Mouse (Mus musculus) brain, adult 2 months (tissue): ENCODE measurements around the gene Gm973.

Experiments used
- DNase-seq: peaks from one replicate; pipeline ENCODE4 v3.0.0; 2011; ENCODE audit warnings: low read depth, low spot score

The Gm973 gene

DNA sequence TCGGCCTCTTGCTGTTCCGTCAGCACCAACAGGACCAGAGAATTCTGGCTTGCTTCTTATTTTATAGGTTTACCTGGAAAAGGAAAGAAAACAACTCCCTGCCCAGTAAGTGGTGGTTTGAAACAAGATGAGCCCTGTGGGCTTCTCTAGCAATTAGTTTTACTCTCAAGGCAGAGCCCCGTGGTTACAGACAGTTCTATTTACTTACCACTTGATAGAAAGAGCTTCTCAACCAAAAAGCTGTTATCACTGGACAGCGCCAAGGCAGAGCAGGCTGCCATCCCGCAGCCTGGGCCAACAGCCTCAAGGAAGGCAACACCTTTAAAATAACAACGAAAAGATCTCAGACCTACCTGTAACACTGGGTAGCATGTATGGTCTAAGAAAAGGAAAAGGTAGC lies 26.2 kb downstream of the Gm973 start:
- no peak for DNase-seq

DNA sequence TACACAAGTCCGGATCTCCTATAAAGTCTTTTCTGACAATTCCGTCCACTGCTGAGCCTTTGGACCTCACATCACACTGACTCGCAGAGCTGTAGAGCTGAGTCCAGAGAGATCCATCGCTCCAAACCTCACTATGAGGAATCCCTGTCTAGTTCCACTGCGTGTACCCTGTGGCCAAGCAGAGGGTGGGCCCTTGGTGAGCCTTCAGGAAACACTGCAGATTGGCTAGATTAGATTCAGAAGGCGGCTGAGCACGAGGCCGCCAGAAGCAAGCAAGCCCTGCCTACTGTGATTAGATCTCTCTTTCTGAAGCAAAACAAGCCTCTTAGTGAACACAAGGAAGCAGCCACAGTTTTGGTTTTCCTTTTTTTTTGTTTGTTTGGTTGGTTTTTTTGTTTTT lies 27.8 kb downstream of the Gm973 start:
- DNase-seq: no peak

DNA sequence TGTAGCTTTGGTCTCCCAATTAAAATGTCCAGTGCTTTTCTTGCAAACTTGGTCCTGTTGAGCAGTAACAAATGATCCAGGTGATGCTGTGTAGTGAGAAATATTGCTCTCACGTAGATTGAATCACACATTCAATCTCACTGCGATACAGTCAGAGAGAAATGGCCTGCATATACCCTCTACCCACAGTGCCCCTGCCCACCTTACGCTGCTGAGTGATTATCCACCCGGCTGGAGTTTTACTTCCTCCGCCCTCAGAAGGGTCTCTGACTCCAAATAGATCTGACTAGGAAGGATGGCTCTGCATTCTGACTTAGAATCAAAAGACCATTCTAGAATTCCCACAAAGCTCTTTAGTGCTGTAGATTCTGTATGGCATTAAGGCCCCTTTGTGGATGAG lies 32.4 kb downstream of the Gm973 start:
- no peak for DNase-seq

DNA sequence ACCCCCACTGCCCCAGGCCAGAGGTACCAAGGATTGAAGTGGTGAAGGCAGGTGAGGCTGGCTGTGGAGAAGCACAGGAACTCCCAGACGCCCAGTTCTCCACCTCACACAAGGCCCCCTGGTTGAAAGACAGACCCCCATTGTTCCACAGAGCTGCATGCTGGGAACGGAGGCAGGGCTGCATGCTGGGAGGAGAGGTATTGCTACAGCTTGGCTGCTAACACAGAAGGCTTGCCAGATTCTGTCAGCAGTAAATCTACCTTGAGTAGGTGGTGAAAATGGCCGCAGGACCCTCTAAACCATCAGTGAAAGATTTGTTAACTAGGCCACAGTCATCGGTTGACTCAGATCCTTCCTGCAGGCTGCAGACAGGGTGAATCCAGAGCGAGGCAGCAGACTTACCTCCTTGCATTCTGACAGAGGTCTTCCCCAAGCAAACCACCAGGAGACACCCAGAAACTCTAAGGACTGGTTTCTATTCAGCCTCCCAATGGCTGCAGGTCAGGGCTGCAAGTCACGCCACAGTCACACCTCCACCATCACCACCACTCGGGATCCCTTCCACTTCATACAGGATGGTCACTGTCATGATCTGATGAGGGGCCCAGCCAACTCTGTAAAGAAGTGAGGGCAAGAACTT lies 33.1 kb downstream of the Gm973 start:
- DNase-seq: no peak

DNA sequence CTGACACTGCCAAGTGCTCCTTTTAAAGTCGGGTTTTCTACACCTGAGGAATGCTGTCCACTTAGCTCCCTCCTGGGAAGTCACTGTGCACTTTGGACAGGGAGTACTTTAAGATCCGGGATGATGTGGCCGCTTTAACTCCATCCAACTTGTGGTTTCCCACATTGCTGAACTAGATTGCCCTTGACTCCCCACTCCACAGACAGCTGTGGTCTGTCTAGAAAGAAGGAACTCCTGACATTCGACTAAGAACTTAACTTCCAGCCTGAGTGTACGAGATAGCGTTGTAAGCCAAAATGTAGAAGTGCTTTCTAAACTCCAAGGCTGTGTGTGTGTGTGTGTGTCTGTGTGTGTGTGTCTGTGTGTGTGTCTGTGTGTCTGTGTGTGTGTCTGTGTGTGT lies 34.2 kb downstream of the Gm973 start:
- DNase-seq: no peak

DNA sequence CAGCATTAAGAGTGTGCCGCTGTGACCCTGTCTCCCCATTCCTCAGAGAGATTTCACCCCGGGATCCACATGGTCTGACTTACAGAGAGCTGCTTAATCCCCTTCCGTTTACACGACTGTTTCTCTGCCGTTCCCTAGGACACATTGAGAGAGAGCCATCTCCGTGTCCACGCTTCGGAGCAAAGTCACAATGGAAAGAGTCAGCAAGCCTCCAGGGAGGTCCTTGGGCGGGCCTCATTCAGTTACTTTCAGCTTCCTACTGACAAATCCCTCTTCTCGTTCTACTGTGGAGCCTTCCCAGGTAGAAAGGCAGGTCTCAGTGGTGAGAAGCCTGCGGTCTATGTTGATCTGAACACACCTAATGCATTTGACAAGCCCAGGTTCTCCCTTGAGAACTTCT lies 34.9 kb downstream of the Gm973 start:
- DNase-seq: no peak

DNA sequence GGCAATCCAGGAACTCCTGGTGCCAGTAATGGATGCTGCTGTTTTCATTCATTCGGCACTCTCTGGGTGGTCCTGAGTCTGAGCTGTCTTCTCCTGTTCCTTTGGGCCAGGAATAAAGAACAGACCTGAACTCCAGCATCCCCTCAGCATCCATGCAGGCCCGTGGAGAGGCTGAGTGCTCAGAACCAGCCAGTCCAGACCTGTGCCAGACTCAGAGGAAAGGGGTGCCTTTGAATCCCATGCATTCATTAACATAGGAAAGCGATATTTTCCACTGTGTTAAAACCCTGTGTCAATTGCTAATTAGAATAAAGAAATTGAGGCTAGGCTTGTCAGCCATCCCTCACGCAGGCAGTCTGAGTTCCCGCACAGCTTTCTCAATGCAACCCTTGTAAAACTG lies 37.6 kb downstream of the Gm973 start:
- no peak for DNase-seq

DNA sequence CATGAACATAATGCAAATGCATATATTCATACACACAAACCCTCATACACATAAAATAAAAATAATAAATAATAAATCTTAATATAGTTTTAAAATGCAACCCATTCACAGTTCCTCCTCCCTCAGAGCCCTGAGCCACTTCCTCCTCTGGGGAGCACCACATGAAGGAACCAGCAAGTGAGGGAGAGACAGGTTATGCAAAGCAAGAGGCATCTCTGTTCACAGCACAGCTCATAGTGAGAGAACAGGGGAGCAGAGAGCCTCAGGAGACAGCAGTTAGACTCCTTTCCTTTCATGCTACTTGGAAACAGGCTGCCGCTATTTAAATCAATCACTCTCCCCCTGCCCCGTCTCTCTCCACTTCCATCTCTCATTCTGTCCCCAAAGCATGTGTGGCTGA lies 47.5 kb downstream of the Gm973 start:
- no peak for DNase-seq

DNA sequence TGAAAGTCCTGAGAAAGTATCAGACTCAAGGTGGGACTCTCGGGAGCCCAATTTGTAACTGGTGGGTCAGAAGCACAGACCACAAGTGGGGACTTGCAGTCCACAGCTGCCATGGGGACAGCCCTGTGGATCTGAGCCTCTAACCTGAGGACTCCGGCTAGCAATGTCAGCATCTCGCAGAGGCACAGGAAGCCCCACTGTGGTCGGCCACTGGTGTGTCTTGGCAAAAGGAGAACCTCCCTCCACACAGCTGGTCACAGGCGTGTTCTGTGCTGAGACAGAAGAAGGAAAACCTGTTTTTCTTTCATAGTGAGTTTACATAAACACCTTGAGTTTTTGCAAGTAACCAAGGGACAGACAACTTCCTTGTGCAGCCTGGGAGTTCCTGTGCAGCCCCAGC lies 49.7 kb downstream of the Gm973 start:
- DNase-seq: no peak

DNA sequence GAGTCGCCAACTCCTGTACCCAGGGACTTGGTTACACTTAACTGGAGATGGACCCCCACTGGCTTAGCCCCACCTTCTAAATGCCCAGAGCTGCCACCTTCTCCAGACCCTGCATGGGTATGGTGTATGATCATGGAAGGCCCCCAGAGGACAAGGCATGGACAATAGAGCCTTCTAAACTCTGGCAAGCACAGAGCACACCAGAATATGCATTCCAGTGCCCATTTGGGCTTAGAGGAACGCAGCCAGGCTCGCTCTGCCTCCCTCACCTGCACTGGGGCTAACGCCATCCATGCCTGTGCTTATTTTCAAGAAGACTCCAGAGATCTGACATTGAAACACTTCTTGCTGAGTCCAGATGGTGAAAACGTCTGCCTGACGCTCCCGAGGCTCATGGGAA lies 50.2 kb downstream of the Gm973 start:
- DNase-seq: peak; percentile 22

DNA sequence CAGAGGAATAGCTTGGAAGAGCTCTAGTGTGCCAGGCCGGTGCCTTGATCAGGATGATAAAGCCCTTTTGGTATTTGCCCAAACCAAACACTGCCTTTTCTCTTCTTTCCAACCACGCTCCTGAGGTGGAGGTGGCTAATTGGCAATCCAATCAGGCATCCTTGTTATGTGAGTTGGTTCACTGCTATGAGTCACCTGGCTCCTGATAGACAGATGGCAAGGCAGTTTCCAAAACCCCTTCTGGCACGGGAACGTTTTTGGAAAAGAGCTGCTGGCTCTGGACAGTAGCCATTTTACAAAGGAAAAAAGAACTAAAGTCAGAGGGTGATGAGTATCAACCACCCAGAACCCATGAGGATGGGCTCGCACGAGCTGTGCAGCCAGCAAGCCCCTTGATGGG lies 50.9 kb downstream of the Gm973 start:
- peak; percentile 97 for DNase-seq

DNA sequence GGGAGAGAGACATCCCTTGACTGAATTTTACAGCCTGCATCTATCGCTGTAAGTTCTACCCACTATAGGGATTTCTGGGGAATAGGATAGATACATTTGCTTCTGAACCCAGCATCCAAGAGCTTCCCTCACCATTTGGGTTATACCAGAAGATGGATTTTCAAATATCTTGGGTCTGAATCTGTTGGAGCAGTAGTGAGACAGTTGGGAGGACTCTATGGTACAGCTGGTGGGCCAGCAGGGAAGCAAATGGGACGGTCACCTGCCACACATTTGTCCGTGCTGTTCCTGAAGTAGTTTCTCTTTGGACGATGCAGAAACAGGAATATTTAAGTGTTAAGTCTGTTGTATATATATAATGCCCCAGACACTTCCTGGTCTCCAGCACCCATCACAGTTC lies 51.5 kb downstream of the Gm973 start:
- peak; percentile 83 for DNase-seq

DNA sequence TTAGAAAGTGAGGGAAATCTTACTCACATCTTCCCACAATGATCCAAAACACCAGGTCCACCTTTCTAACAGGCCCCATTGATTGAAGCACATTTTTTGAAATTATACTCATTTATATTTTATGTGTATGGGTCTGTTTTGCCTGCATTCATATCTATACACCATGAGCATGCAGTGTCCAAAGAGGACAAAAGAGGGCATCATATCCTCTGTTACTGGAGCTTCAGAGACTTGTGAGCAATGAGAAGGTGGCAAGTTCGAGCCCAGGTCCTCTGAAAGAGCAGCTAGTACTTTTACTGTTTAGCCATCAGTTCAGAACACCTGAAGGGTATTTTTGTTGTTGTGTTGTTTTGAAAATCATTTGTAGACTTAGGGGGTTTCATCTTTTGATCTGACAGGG lies 52.2 kb downstream of the Gm973 start:
- no peak for DNase-seq

DNA sequence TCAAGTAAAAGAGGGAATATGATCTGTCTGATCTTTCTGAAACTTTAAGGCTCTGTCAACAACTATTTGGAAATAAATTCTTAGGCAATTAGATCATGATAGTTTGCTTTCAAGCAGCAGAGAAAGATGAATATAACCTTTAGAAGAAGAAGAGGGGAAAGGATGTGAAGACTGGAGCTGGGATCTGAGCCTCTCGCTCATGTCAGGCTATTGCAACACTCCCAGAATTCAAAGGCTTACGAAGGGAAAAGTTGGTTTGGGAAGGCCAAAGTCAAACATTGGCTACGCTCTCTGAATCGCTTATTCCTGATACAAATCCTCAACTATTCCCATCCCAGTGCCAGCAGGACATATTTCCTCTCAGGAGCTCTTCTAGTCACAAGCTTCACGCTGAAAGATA lies 53.2 kb downstream of the Gm973 start:
- no peak for DNase-seq

DNA sequence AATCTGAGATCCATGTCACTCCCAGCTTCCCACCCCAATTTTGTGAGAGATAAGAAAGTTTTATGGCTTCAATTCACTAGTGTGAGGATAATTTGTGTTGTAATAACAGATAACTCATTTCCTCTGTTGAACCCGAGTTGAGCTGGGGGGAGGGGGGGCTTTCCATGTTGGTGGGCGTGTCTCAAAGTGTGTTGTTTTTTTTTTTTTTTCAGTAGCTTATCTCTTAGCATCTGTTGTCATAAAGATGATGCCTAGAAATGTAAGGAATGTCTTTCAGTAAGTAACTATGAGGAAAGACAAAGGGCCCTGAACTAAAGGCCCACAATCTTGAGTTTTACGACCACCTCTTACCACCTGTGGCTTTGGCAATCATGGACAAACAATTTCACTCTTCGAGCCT lies 54.7 kb downstream of the Gm973 start:
- DNase-seq: no peak

DNA sequence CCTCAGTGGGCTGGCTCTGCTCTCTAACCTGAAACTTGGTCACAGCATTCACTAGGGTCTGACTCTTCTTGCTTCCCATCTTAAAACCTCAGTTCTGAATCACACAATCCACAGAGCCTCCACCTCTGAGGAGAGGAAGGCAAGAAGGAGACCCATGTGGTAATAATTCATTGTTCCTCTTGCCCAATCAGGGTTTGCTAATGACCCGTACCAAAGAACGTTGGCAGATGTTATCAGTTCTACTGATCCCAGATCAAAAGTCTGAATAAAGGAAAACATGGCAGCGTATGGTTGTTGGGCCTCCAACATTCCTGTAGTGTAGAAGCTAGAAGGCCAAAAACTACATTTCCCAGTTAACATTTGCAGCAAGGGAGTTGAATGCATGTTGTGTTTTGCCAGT lies 55.4 kb downstream of the Gm973 start:
- no peak for DNase-seq

DNA sequence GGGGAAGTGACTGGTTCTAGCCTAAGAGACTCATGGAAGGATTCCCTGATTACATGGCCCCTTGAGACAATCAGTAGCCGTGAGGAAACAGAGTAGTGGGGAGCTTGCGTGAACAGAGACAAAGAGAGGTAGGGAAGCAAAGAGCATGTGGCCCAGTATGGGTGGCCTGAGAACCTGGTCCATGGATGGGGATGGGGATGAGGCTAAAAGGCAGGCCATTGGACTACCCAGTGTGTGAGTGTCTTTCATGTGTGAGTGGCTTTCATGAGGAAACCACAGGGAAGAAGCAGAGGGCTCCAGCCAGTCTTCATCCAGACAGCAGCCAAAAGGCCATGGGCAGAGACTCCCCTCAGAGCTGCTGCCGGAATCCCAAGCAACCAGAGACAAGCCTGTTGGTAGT lies 57.8 kb downstream of the Gm973 start:
- DNase-seq: no peak

DNA sequence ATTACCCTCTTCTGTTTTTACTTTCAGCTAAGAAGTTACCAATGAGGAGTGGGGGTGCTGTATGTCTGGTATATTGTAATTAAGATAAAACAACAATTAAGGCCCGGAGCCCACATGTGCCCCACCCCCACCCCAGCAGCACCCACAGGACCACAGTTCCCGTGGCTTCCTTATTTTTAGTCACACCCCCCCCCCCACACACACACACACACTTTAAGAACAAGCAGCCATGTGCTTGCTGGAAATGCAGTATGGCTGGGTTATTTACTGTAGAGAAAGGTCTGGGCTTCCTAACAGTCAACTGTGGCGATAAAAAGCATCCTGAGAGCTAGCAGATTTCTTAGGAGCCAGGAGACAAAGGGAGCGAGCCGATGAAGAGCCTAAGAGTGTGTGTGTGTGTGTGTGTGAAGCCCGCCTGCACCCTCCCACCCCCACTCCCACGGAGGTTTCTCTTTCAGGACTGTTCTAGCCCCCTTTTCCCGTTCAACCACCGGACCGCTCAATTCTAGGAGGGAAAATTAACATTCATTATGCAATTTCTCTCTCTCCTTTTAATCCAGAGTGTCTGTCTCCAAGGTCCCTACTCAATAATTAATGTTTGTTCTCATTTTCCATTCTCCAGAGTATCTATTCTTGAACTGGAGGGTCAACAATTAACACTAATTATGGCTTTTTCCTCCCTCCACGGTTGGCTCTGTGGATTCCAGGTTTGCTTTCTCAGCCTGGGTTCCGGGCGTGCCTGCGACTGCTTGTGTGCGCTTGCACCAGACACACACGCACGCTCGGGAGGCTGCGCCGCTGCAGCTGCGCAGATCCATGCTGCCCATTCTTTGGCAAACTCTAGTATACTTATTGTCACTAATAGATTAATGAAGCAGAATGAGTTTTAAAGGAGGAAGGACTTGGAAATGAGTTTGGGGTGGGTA lies 58.5 kb downstream of the Gm973 start:
- DNase-seq: peak; percentile 82

DNA sequence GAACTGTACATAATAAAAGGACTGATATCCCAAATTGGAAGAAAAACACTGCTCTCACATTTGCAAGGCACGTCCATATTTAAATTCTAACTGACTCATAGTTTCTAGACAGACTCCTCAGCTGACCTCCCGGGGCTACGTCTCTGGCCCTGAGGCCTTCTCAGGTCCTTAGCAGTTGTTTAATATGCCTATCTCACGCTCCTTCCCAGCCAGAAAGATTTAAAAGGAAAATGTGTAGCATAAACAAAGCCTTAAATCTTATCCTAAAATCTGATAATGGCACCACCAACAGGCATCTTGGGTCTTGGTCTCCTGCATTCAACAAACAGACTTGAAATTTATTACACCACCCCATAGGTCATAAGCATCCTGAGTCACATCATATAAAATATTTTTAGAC lies 62.7 kb downstream of the Gm973 start:
- DNase-seq: no peak

DNA sequence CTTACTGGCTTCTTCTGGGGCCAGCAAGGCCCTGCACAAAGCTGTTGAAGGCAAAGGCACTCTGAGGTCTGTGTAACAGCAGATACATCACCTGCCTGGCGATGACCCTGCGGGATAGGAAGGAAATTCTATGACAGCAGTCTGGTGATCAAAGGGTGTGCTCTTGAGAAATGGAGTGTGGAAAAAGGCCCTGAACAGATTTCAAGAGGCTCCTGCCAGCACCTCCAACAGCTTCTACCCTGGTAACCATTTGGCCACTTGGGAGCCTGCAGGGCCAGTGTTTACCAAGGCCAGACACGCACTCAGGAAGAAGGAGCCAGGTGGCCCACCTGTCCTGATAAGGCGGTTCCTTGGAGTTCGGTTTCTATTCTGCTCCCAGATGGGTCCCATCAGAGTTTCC lies 63.3 kb downstream of the Gm973 start:
- DNase-seq: peak; percentile 79

DNA sequence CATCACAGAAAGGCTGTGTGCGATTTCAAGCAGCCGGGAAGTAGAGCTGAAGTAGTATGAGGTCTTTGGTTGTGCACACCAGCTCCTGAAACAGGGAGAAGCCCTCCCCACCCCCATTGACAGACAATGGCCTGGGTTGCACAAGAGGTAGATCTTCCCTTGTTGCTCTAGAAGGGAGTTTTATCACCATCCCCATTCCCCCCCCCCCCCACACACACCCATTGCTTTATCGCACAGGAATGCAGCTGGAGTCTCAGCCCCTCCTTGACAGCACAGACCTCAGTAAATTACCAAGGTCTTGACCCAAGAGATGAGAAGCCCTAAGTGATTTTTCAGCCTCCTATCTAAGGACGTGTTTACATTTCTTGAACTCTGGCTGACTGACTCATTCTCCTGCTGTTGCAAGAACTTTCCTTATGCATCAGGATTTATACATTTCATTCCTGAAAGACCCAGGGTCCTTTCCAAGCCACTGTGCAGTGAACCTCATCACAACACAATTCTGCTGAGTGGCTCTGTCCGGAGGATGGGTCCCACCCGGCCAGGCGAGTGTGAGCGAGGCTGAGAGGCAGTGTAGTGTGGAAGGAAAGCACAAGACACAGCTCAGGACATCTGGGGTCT lies 64.2 kb downstream of the Gm973 start:
- no peak for DNase-seq

DNA sequence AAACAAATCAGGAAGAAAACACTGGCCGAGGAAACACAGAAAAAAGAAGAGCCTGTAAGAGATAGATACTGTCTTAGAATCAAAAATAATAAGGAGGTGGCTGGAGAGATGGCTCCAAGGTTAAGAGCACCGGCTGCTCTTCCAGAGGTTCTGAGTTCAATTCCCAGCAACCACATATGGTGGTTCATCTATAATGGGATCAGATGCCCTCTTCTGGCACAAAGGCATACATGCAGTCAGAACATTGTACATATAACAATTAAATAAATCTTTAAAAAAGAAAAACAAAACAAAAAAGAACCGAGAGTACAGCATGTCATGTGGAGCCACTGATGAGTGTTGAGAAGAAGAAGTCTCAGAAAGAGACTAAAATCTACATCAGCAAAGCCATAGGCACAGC lies 64.8 kb downstream of the Gm973 start:
- DNase-seq: no peak
